Mouse (Mus musculus): ENCODE measurements around the gene Gpr39. TPM values are rescaled to one million over a fixed set of nuclear protein-coding genes. Genes with fewer than 3 reads are reported as not detected.
A peak's percentile ranks its signal among the peaks of the same experiment; 100 is the strongest.

The Gpr39 gene
- polyA plus RNA-seq, 1 experiment from 2014 or later: not detected

DNA sequence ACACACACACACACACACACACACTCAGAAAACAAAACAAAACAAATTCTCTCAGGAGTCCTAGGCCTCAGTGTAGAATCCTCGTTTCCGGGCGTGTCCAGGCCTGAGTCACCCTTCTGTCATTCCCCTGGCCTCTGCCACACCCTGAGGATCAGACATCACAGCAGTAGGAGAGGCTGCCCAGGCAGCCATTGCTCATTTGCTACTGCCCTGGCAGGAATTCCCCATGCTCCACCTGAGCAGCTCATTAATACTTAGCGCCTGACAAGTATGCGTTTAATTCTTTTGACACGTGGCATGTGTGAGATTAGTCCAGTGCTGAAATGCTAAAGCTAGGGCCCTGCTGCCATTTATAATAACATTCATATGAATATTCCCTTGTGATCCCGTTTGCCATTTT is 25.0 kb downstream of the Gpr39 start:
- DNase-seq (ENCODE audit: low spot score): peak; percentile 5
- Histone ChIP-seq H3K36me3 (replicated peaks; ENCODE audit: control insufficient read depth, insufficient read depth, low read depth, low read length) (no peaks in the 10 kb centered on the region), H3K9ac (replicated peaks; ENCODE audit: low read length) (no peak overlapping the region), H3K9me3 (replicated peaks; ENCODE audit: control insufficient read depth, low read length) (no peaks in the 10 kb centered on the region), H3K27me3 (ENCODE audit: control insufficient read depth, insufficient read depth, low read length) (no peaks in the 10 kb centered on the region), H3K27ac (replicated peaks; ENCODE audit: low read depth, low read length) (no peak overlapping the region), H3K4me3 (ENCODE audit: low read depth, low read length) (no peak overlapping the region), H3K4me2 (ENCODE audit: low read depth, low read length) (no peak overlapping the region), H3K4me1 (ENCODE audit: control insufficient read depth, insufficient read depth, low read length) (no peaks in the 10 kb centered on the region)
- no peak for ATAC-seq (replicated peaks; ENCODE audit: insufficient number of reproducible peaks, low FRiP score, low TSS enrichment, low read depth)
- 83% methylated on average over 7 of the region's 7 CpGs for WGBS

DNA sequence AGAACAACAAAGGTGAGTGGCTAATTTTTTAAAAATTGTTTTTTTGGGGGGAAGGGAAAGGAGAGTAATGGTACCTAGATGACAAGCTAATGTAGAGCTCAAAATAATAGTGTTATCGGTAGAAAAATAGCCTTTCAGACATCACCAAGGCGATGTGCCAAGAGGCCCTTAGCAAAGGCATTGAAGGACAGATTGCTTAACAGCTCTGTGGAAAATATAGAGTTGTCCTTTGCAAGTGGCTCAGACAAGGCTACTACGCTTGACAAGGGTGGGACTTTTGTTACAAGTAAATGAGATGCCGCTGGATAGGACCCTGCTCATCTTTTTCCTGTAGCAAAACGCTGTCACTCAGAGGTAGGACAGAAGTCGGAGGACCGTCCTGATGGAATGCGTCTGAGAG is 25.5 kb downstream of the Gpr39 start:
- no peak overlapping the region for H3K4me3 ChIP-seq (ENCODE audit: low read depth, low read length)
- no peaks in the 10 kb centered on the region for H3K9me3 ChIP-seq (replicated peaks; ENCODE audit: control insufficient read depth, low read length)
- DNase-seq (ENCODE audit: low spot score) (no peak), ATAC-seq (replicated peaks; ENCODE audit: insufficient number of reproducible peaks, low FRiP score, low TSS enrichment, low read depth) (no peak)
- H3K36me3 ChIP-seq (replicated peaks; ENCODE audit: control insufficient read depth, insufficient read depth, low read depth, low read length): no peaks in the 10 kb centered on the region
- no peaks in the 10 kb centered on the region for H3K4me1 ChIP-seq (ENCODE audit: control insufficient read depth, insufficient read depth, low read length)
- WGBS: 85% methylated on average over 8 of the region's 8 CpGs
- H3K4me2 ChIP-seq (ENCODE audit: low read depth, low read length): no peak overlapping the region
- no peak overlapping the region for H3K9ac ChIP-seq (replicated peaks; ENCODE audit: low read length)
- H3K27me3 ChIP-seq (ENCODE audit: control insufficient read depth, insufficient read depth, low read length): no peaks in the 10 kb centered on the region
- no peak overlapping the region for H3K27ac ChIP-seq (replicated peaks; ENCODE audit: low read depth, low read length)

DNA sequence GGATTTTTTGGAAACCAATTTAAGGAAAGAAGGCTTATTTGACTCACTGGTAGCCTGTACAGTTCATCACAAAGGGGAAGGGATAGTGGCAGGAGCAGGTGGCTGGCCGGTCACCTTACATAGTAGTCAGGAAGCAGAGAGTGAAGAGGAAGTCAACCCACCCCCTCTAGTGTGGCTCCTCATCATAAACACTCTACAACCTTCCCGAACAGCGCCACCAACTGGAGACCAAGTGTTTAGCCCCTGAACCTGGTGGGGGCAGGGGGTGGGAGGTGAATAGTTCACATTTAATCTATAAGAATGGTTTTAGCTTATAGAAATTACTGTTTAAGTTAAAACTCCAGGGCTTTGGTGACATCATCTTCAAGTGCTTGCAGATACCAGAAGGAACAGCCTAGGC is 28.6 kb downstream of the Gpr39 start:
- Histone ChIP-seq H3K4me3 (ENCODE audit: low read depth, low read length) (no peak overlapping the region), H3K9ac (replicated peaks; ENCODE audit: low read length) (no peak overlapping the region), H3K9me3 (replicated peaks; ENCODE audit: control insufficient read depth, low read length) (no peaks in the 10 kb centered on the region), H3K4me2 (ENCODE audit: low read depth, low read length) (no peak overlapping the region), H3K4me1 (ENCODE audit: control insufficient read depth, insufficient read depth, low read length) (no peaks in the 10 kb centered on the region), H3K27ac (replicated peaks; ENCODE audit: low read depth, low read length) (no peak overlapping the region), H3K36me3 (replicated peaks; ENCODE audit: control insufficient read depth, insufficient read depth, low read depth, low read length) (no peaks in the 10 kb centered on the region), H3K27me3 (ENCODE audit: control insufficient read depth, insufficient read depth, low read length) (no peaks in the 10 kb centered on the region)
- WGBS: 72% methylated on average over 3 of the region's 3 CpGs
- ATAC-seq (replicated peaks; ENCODE audit: insufficient number of reproducible peaks, low FRiP score, low TSS enrichment, low read depth): no peak
- DNase-seq (ENCODE audit: low spot score): no peak

DNA sequence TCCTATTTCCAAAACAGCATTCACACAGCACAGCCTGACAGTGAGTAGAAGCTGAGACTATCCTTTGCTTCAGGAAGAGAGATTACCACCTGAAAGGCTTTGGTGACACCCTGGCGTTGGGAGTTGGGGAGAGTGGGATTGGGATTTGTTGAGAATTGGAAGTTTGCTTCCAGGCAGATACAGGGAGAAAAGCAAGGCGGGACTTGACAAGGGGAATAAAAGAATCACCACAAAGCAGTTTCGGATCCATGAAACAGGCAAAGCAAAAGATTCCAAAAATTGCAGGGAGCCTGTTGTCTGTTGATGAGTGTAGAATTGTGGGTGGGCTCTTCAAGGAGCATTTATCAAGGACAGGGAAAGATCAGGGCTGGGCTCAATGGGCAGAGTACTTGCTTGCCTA is 38.5 kb downstream of the Gpr39 start:
- Histone ChIP-seq H3K9me3 (replicated peaks; ENCODE audit: control insufficient read depth, low read length) (no peaks in the 10 kb centered on the region), H3K27me3 (ENCODE audit: control insufficient read depth, insufficient read depth, low read length) (no peaks in the 10 kb centered on the region), H3K4me1 (ENCODE audit: control insufficient read depth, insufficient read depth, low read length) (no peaks in the 10 kb centered on the region), H3K4me3 (ENCODE audit: low read depth, low read length) (no peak overlapping the region), H3K9ac (replicated peaks; ENCODE audit: low read length) (no peak overlapping the region), H3K36me3 (replicated peaks; ENCODE audit: control insufficient read depth, insufficient read depth, low read depth, low read length) (no peaks in the 10 kb centered on the region), H3K4me2 (ENCODE audit: low read depth, low read length) (no peak overlapping the region), H3K27ac (replicated peaks; ENCODE audit: low read depth, low read length) (no peak overlapping the region)
- DNase-seq (ENCODE audit: low spot score) (no peak), ATAC-seq (replicated peaks; ENCODE audit: insufficient number of reproducible peaks, low FRiP score, low TSS enrichment, low read depth) (no peak)
- WGBS: 64% methylated on average over 3 of the region's 3 CpGs

DNA sequence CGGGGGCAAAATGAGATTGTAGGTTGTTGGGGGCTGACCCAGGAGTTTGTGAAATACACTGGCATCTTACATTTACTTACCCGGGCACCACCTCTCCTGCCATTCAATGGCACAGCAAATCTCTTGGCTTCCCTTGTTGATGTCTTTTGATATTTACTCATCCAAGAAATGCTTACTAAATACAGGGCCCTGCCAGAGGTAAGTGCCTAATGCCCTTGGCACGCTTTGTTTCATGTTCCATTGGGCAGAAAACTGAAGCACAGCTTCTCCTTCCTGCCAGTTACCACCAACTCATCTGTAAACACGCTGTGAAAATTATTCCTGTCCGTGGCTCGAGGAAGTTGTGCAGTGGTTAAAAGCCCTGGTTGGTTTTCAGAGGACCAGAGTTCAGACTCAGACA is 39.4 kb downstream of the Gpr39 start:
- Histone ChIP-seq H3K27ac (replicated peaks; ENCODE audit: low read depth, low read length) (no peak overlapping the region), H3K36me3 (replicated peaks; ENCODE audit: control insufficient read depth, insufficient read depth, low read depth, low read length) (no peaks in the 10 kb centered on the region), H3K27me3 (ENCODE audit: control insufficient read depth, insufficient read depth, low read length) (no peaks in the 10 kb centered on the region), H3K9ac (replicated peaks; ENCODE audit: low read length) (no peak overlapping the region), H3K4me2 (ENCODE audit: low read depth, low read length) (no peak overlapping the region), H3K4me3 (ENCODE audit: low read depth, low read length) (no peak overlapping the region), H3K9me3 (replicated peaks; ENCODE audit: control insufficient read depth, low read length) (no peaks in the 10 kb centered on the region), H3K4me1 (ENCODE audit: control insufficient read depth, insufficient read depth, low read length) (no peaks in the 10 kb centered on the region)
- no peak for ATAC-seq (replicated peaks; ENCODE audit: insufficient number of reproducible peaks, low FRiP score, low TSS enrichment, low read depth)
- WGBS: 82% methylated on average over 6 of the region's 6 CpGs
- no peak for DNase-seq (ENCODE audit: low spot score)

DNA sequence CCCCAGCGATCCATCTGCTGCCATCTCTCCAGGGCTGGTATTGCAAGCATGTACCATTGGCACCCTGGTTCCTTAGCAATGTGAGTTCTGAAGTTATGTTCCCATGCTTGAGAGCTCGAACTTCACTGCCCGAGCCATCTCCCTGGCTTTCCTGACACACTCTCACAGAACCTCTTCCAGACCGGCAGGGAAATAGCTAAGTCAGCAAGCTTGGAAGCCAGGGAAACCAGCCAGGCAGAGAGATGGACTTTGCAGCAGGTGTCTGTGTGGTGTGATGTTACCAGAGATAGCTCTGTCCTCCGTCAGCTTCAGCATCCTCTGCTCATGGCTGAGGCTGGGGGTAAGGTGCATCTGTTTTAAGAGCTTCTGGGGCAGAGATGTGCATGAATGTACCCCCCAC is 41.1 kb downstream of the Gpr39 start:
- no peaks in the 10 kb centered on the region for H3K9me3 ChIP-seq (replicated peaks; ENCODE audit: control insufficient read depth, low read length)
- H3K36me3 ChIP-seq (replicated peaks; ENCODE audit: control insufficient read depth, insufficient read depth, low read depth, low read length): no peaks in the 10 kb centered on the region
- WGBS: 89% methylated on average over 5 of the region's 5 CpGs
- no peaks in the 10 kb centered on the region for H3K4me1 ChIP-seq (ENCODE audit: control insufficient read depth, insufficient read depth, low read length)
- no peaks in the 10 kb centered on the region for H3K27me3 ChIP-seq (ENCODE audit: control insufficient read depth, insufficient read depth, low read length)
- no peak for DNase-seq (ENCODE audit: low spot score)
- no peak overlapping the region for H3K9ac ChIP-seq (replicated peaks; ENCODE audit: low read length)
- no peak overlapping the region for H3K4me3 ChIP-seq (ENCODE audit: low read depth, low read length)
- ATAC-seq (replicated peaks; ENCODE audit: insufficient number of reproducible peaks, low FRiP score, low TSS enrichment, low read depth): no peak
- H3K27ac ChIP-seq (replicated peaks; ENCODE audit: low read depth, low read length): no peak overlapping the region
- no peak overlapping the region for H3K4me2 ChIP-seq (ENCODE audit: low read depth, low read length)

DNA sequence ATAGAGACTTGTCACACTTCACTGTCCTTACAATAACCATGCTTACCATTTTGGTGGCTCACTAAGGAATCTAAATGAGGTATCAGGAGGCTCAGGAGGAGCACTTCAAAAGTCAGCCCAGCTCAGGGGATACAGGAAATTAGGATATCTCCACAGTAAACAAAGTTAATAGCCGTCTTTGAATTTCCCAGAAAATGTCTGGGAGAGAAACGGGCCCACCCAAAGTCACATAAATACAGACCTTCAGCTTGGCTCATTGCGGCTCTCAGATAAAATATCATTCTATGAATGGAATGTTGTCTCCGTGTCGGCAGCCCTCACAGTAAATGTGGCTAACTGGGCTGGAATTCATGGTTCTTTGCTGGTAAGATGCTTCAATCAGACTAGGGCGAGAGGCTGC is 42.3 kb downstream of the Gpr39 start:
- no peaks in the 10 kb centered on the region for H3K27me3 ChIP-seq (ENCODE audit: control insufficient read depth, insufficient read depth, low read length)
- no peaks in the 10 kb centered on the region for H3K36me3 ChIP-seq (replicated peaks; ENCODE audit: control insufficient read depth, insufficient read depth, low read depth, low read length)
- 80% methylated on average over 6 of the region's 6 CpGs for WGBS
- ATAC-seq (replicated peaks; ENCODE audit: insufficient number of reproducible peaks, low FRiP score, low TSS enrichment, low read depth) (no peak), DNase-seq (ENCODE audit: low spot score) (no peak)
- H3K4me3 ChIP-seq (ENCODE audit: low read depth, low read length): no peak overlapping the region
- H3K4me1 ChIP-seq (ENCODE audit: control insufficient read depth, insufficient read depth, low read length): no peaks in the 10 kb centered on the region
- H3K27ac ChIP-seq (replicated peaks; ENCODE audit: low read depth, low read length): no peak overlapping the region
- H3K9me3 ChIP-seq (replicated peaks; ENCODE audit: control insufficient read depth, low read length): no peaks in the 10 kb centered on the region
- H3K9ac ChIP-seq (replicated peaks; ENCODE audit: low read length): no peak overlapping the region
- no peak overlapping the region for H3K4me2 ChIP-seq (ENCODE audit: low read depth, low read length)

DNA sequence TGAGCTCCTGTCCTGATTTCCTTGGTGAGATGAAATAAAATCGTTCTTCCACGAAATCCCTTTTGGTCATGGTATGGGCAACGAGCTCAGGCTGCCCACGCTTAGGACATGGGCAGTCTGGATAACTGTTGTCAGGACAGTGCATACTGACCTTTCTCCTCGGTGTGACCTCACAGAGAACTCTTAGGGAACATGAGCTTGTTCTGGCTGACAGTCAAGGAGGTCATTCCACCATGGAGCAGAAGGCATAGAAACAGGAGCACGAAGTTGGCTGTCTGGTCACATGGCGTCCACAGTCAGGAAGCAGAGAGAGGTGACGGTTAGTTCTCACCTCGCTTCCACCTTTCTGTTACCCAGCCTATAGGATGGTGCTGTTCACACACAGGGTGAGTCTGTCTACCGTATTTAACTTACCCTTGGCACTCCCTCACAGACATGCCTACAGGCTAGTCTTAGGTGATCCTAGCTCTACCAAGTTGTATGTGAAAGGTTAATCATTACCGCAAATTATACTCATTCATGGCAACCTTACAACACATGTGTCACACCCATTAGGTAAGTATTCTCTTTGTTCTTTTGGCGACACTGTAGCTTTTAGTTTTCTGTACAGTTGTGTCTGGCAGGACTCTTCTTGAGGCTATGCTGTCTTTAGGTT is 44.4 kb downstream of the Gpr39 start:
- Histone ChIP-seq H3K9me3 (replicated peaks; ENCODE audit: control insufficient read depth, low read length) (no peaks in the 10 kb centered on the region), H3K4me3 (ENCODE audit: low read depth, low read length) (no peak overlapping the region), H3K27ac (replicated peaks; ENCODE audit: low read depth, low read length) (no peak overlapping the region), H3K4me2 (ENCODE audit: low read depth, low read length) (no peak overlapping the region), H3K27me3 (ENCODE audit: control insufficient read depth, insufficient read depth, low read length) (no peaks in the 10 kb centered on the region), H3K9ac (replicated peaks; ENCODE audit: low read length) (no peak overlapping the region), H3K36me3 (replicated peaks; ENCODE audit: control insufficient read depth, insufficient read depth, low read depth, low read length) (no peaks in the 10 kb centered on the region), H3K4me1 (ENCODE audit: control insufficient read depth, insufficient read depth, low read length) (no peaks in the 10 kb centered on the region)
- ATAC-seq (replicated peaks; ENCODE audit: insufficient number of reproducible peaks, low FRiP score, low TSS enrichment, low read depth): no peak
- no peak for DNase-seq (ENCODE audit: low spot score)
- 91% methylated on average over 12 of the region's 12 CpGs for WGBS
